Mouse (Mus musculus): ENCODE data around the gene Hist1h2br.
"Not testable (repeated sequence)": the region's sequence is repeated elsewhere in the genome, so short reads cannot be mapped to it uniquely, and the experiment has no call there.

Hist1h2br gene

GRCm38 (mm10) chr13:21833461-21833860 lies at the start of gene Hist1h2br, which contains the start of gene Hist1h2ap:
Hist1h2br (plus strand) TSS chr13:21833743.
Hist1h2ap (minus strand) TSS chr13:21833507.
- DNase-seq (ENCODE audit: low spot score in 2 of 2), result not testable (repeated sequence)

GRCm38 (mm10) chr13:21784311-21784710 lies 49.2 kb upstream of the Hist1h2br start:
- no peak for DNase-seq (ENCODE audit: low spot score in 2 of 2)

DNA sequence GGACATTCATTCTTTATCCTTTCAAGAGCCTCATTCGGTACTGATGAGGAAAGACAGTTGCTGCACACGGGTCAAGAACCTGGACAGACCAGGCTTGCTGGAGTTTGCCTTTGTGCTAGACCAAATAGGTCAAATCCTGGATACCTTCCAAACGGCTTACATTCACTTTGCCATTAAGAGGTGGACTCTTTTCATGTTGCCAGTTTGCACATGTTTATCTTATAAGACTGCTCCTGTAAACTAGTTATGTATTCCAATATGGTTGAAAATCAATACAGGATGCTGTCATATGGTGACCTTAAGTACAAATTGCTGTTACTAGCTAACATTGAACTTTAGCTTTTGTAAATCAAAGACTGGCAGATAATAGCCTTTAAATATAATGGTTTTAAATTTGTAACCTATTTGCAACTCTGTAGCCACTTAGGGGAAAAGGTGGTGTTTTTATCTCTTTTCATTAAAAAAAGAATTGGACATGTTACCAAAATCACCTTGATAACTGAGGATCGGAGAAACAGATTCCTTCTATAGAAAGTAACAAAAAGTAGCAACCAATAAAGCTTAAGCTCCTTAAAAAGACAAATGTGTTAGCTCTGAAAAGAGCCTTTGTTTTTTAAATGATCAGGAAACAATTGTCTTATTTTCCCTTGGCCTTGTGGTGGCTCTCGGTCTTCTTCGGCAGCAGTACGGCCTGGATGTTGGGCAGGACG lies 47.2 kb upstream of the Hist1h2br start:
- no peak for DNase-seq (ENCODE audit: low spot score in 2 of 2)

DNA sequence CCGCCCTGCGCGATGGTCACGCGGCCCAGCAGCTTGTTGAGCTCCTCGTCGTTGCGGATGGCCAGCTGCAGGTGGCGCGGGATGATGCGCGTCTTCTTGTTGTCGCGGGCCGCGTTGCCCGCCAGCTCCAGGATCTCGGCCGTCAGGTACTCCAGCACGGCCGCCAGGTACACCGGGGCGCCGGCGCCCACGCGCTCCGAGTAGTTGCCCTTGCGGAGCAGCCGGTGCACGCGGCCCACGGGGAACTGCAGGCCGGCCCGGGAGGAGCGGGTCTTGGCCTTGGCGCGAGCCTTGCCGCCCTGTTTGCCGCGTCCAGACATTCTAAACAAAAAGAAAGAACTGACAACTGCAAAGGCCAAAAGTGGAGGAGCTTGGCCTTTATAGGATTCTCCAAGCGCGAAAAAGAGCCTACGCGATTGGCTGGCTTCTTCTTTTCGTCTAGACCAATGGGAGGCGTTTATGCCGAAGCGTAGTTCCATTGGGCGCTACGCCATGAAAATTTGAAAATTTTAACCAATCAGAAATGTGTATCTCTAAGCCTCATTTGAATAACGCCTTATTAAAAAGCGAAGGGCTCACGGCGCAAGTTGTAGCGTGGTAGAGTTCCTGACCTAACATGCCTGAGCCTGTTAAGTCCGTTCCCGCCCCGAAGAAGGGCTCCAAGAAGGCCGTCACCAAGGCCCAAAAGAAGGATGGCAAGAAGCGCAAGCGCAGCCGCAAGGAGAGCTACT lies 46.5 kb upstream of the Hist1h2br start, which contains the start of the genes Hist1h2an and Hist1h2bp:
TSS of gene Hist1h2an (minus strand) at position 320 of the 731 bp plus-strand sequence.
TSS of gene Hist1h2bp (plus strand) at position 563 of the 731 bp plus-strand sequence.
- DNase-seq (ENCODE audit: low spot score in 2 of 2), result peak; percentile 88 to 92

- no peak for DNase-seq (ENCODE audit: low spot score in 2 of 2)
Measured at GRCm38 (mm10) chr13:21787760-21788593, 45.6 kb upstream of the Hist1h2br start.

DNA sequence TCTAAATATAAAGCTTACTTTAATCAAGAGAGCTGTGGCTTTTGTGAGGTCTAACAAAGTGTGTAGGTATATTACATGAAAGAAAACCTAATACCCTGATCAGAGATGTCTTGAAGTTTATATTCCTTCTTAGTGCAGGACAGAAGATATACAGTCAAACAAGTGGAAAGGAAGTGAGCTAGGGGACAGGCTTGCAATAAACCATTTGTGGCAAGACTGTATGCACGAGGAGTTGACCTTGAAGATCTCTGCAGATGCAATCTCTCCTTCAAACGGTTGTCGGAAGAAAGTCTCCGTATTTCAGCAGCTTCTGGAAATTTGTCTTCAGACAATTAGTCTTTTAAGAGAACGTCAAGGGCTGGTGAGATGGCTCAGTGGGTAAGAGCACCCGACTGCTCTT lies 43.6 kb upstream of the Hist1h2br start:
- no peak for DNase-seq (ENCODE audit: low spot score in 2 of 2)

DNA sequence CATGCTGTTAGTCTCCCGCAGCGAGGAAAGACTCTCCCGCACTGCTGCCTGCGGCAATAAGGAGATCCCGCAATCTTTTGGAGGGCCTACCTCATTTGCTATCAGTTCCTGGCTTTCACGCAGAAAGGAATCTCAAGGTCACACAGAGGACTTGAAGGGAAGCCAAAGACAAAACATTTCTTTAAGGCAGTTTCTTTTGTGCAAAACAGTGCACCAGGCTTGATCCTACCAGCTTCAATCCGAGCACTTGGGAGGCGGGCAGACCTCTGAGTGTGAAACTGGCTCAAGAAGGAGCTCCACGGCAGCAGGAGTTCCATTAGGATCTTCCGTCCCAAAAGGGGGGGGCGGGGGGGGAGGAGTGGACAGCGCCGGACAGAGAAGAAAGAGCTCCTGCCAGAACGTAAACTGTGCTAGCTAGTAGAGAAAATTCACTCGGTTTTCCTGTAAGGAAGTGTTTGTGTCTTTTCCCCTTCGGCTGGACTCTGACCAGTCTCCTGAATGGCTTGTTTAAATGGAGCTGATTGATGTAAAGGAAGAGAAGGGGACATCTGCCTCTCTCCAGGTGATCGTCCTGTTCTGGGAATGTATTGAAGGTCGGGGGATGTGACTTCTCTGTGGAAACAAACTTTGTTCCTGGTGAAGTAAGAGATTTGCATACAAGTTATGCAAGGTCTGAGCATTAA lies 42.8 kb upstream of the Hist1h2br start:
- no peak for DNase-seq (ENCODE audit: low spot score in 2 of 2)

DNA sequence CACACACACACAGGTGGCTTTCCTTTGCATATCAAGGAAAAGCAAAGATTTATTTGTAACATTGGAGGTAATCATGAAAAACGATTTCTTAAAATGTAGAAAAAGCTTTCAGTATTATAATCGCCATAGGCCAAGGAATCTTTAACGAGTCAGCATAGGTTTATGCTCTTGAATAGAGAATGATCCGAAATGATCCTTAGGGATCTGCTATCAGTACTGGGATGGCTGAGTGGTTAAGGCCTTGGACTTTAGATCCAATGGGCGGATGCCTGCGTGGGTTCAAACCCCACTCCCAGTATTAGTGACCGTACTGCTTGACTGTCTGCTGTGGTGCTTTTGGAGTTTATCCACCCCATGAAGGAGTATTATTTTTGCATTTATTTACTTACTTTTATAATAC lies 38.0 kb upstream of the Hist1h2br start:
- no peak for DNase-seq (ENCODE audit: low spot score in 2 of 2)

DNA sequence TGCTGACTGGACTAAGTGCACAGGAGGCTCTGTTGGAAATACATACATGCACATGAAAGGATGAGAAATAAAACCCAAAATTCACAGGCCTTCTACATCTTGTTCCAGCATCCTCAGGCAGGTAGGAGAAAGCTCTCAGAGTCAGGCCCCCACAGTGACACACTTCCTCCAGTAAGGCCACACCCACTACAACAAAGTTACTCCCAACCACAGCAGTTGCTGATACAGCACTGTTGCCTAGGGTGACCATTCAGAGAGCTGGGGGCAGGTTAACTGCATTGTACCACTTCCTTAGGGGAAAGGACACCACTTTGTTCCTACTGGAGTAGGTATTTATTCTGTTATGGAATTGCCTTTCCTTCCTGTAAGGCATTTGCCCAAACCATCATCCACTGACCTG lies 36.4 kb upstream of the Hist1h2br start:
- DNase-seq (ENCODE audit: low spot score in 2 of 2), result not testable (repeated sequence)

DNA sequence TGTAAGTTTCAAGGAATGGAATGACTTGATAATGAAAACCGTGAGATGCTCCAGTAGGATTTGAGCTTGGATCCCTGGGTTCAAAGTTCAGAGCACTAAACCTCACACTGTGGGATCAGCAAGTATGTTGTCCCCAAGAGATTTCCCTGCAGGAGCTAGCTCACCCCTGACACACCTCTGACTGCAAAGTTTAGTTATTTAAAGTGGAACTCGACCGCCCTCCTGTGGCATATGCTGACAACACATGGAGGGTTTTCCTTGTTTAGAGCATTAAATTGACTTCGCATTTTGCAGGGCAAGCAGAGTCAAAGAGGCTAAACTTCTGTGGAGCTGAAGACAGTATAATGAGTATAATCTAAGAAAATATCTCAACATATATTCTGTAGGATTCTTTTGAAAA lies 30.5 kb upstream of the Hist1h2br start:
- DNase-seq (ENCODE audit: low spot score in 2 of 2), result not testable (repeated sequence)

DNA sequence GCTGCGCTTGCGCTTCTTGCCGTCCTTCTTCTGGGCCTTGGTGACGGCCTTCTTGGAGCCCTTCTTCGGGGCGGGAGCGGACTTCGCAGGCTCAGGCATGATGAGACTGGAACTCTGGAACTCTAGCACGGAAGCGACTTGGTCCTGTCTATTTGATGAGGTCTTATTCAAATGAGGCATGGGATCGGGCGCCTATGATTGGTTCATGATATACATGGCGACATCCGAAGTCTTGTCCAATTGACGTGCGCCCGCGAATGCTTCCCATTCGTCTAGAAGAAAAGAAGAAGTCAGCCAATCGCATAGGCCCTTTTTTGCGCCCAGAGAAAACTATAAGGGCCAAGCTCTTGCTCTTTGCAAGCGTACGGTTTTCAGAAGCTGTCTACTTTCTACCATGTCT lies 23.5 kb upstream of the Hist1h2br start, which contains the start of the genes Hist1h2bq and Hist1h2ao:
TSS of gene Hist1h2bq (minus strand) at position 125 of the 400 bp plus-strand sequence.
TSS of gene Hist1h2ao (plus strand) at position 393 of the 400 bp plus-strand sequence.
- not testable (repeated sequence) for DNase-seq (ENCODE audit: low spot score in 2 of 2)

GRCm38 (mm10) chr13:21811074-21811473 lies 22.5 kb upstream of the Hist1h2br start:
- not testable (repeated sequence) for DNase-seq (ENCODE audit: low spot score in 2 of 2)

DNA sequence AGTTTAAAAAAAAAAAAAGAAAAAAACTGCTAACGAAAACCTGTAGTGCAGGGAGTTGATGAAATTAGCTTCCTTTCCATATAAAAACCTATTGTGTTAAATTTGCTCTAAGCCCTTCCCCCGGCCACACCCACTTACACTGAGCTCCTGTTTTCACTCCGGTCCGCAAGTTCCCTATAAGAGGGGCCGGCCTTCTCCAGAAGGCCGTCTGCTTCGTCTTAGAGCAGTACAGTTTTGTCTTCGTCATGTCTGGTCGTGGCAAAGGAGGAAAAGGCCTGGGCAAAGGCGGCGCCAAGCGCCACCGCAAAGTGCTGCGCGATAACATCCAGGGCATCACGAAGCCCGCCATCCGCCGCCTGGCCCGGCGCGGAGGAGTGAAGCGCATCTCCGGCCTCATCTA lies 22.0 kb upstream of the Hist1h2br start, which contains the start of gene Hist1h4m:
TSS of gene Hist1h4m (plus strand) at position 208 of the 400 bp plus-strand sequence.
- DNase-seq (ENCODE audit: low spot score in 2 of 2), result peak; percentile 54 to 56

DNA sequence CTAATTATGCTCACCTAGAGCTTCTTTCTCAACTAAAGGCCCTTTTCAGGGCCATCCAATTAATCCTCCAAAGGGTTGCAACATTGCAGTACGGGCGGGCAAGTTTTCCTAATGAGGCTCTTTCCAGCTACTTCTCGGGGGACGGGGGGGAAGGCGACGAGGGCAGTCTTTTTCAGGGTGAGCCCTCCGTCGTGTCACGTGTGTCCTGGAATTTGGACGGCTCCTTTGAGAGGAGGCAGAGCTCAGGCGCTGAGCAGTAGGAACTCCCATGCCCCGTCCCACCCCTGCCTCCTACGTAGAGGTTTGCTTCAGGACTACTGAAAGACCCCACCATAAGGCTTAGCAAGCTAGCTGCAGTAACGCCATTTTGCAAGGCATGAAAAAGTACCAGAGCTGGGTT lies 21.5 kb upstream of the Hist1h2br start:
- DNase-seq (ENCODE audit: low spot score in 2 of 2), result not testable (repeated sequence)

DNA sequence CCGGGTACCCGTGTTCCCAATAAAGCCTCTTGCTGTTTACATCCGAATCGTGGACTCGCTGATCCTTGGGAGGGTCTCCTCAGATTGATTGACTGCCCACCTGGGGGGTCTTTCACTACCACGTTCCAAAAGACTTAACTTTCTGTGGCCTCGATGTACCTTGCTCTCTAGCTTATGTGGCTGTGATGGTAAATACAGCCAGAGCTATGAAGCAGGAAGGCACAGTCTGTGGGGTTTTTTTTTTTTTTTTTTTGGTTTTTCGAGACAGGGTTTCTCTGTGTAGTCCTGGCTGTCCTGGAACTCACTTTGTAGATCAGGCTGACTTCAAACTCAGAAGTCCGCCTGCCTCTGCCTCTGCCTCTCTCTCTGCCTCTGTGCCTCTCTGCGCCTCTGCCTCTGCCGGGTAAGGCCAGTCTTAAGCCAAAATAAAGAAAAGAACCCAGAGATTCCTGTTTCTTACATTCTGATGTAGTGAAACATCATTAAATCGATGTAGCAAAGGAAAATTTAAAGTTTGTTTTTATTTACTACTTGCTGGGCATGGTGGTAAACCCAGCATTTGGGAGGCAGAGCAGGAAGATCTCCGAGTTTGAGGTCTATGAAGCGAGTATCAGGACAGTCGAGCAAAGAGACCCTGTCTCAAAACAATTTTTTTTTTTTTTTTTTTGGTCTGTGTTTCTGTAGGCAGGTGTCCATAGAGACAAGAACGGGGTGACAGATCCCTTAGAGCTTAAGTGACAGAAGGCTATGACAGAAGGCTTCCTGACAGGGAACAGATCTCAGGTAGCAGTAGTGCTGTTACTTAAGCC lies 13.3 kb upstream of the Hist1h2br start:
- DNase-seq (ENCODE audit: low spot score in 2 of 2), result not testable (repeated sequence)

GRCm38 (mm10) chr13:21828511-21828910 lies 5.0 kb upstream of the Hist1h2br start:
- DNase-seq (ENCODE audit: low spot score in 2 of 2), result no peak

GRCm38 (mm10) chr13:21830344-21830743 lies 3.2 kb upstream of the Hist1h2br start:
- no peak for DNase-seq (ENCODE audit: low spot score in 2 of 2)

- DNase-seq (ENCODE audit: low spot score in 2 of 2), result peak; percentile 36 to 42
Measured at GRCm38 (mm10) chr13:21831418-21832394, 1.8 kb upstream of the Hist1h2br start, which contains the start of gene Hist1h4n. Hist1h4n (minus strand) TSS chr13:21832196.

DNA sequence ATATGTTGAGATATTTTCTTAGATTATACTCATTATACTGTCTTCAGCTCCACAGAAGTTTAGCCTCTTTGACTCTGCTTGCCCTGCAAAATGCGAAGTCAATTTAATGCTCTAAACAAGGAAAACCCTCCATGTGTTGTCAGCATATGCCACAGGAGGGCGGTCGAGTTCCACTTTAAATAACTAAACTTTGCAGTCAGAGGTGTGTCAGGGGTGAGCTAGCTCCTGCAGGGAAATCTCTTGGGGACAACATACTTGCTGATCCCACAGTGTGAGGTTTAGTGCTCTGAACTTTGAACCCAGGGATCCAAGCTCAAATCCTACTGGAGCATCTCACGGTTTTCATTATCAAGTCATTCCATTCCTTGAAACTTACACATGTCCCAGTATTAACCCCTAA lies 7.0 kb downstream of the Hist1h2br start:
- not testable (repeated sequence) for DNase-seq (ENCODE audit: low spot score in 2 of 2)

Measured in right cerebral cortex, adult 2 months (tissue).